Mouse (Mus musculus) embryonic facial prominence, embryonic 15.5 days (tissue): ENCODE results near the gene Gm45713. TPM values are rescaled to one million over a fixed set of nuclear protein-coding genes. Genes with fewer than 3 reads are reported as not detected.

ENCODE experiments used
- ATAC-seq: fragments of 200-750 bp; cut with Nextera tagmentation; 2 replicates; pipeline ENCODE4 v1.8.0; 2017; ENCODE audit warnings: low read depth, moderate TSS enrichment; ENCODE audit not compliant: insufficient number of reproducible peaks, low FRiP score, low TSS enrichment
- H3K27ac ChIP-seq: fragments of 300-500 bp; sonication (generic); replicated peaks from 2 replicates; pipeline ENCODE4 v1.5.1; 2015; ENCODE audit warnings: mild to moderate bottlenecking, inconsistent platforms
- H3K27me3 ChIP-seq: fragments of 300-500 bp; sonication (generic); 2 replicates; pipeline ENCODE4 v1.6.1; 2015; ENCODE audit warnings: inconsistent platforms
- H3K36me3 ChIP-seq: fragments of 300-500 bp; sonication (generic); 2 replicates; pipeline ENCODE4 v1.6.1; 2015; ENCODE audit warnings: mild to moderate bottlenecking, inconsistent platforms
- H3K4me1 ChIP-seq: fragments of 300-500 bp; sonication (generic); 2 replicates; pipeline ENCODE4 v1.6.1; 2015; ENCODE audit warnings: inconsistent platforms
- H3K4me2 ChIP-seq: fragments of 300-500 bp; sonication (generic); replicated peaks from 2 replicates; pipeline ENCODE4 v1.6.1; 2015; ENCODE audit warnings: mild to moderate bottlenecking, inconsistent platforms
- H3K4me3 ChIP-seq: fragments of 300-500 bp; sonication (generic); replicated peaks from 2 replicates; pipeline ENCODE4 v1.5.1; 2015; ENCODE audit warnings: mild to moderate bottlenecking, inconsistent platforms
- H3K9ac ChIP-seq: fragments of 300-500 bp; sonication (generic); 2 replicates; pipeline ENCODE4 v1.6.1; 2015; ENCODE audit warnings: inconsistent platforms
- H3K9me3 ChIP-seq: fragments of 300-500 bp; sonication (generic); replicated peaks from 2 replicates; pipeline ENCODE4 v1.6.1; 2016; ENCODE audit warnings: inconsistent platforms
- WGBS: fragments of 180-500 bp; shearing (Covaris S2); methylation state at CpG from one replicate; pipeline ENCODE4 v1.1.7; 2015; 5-methylcytosine and 5-hydroxymethylcytosine counted together
- polyA plus RNA-seq: library from polyadenylated mRNA; unstranded; fragments of >200 nt; fragmentation: Nextera tagmentation; extraction: Ambion mirVana; gene quantifications from 2 replicates; pipeline ENCODE4 v1.2.1, GENCODE M21; 2015

The Gm45713 gene
- 0.12 and 0.37 TPM in 2 replicates for polyA plus RNA-seq

DNA sequence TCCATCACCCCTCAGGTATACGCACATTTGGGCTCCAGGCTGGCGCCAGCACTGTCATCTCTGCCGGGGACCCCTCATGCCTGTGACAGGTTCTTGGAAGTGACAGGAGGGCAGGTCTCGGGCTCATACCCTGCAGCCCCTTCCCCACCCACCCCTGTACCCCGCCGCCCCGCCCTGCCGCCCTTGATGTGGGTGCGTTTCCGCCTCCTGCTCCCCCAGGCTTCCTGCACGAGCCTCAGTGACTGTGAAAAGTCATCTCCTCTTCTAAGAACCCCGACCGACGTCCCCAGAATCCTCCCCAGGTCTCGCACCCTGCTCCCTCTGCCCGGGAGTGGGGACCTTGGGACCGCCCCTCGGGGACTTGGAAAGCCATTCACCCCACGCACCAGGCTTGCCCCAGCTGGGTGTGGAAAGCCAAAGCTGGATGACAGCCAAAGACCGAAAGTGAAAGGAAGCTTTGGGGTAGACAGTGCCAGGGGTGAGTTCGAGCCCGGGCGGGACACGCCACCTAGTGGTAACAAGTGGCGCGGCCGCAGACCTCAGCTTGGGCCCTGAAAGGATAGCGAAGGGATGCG is at the start of gene Gm45713, which contains the start of gene Flt3l:
TSS of gene Gm45713 (minus strand) at position 239 of the 575 bp plus-strand sequence.
TSS of gene Flt3l (minus strand) at position 440 of the 575 bp plus-strand sequence.
- no peak within 1 kb of the TSS for H3K27ac ChIP-seq
- WGBS, result 2% methylated on average over 29 of the region's 29 CpGs
- peak; percentile 81 for ATAC-seq

DNA sequence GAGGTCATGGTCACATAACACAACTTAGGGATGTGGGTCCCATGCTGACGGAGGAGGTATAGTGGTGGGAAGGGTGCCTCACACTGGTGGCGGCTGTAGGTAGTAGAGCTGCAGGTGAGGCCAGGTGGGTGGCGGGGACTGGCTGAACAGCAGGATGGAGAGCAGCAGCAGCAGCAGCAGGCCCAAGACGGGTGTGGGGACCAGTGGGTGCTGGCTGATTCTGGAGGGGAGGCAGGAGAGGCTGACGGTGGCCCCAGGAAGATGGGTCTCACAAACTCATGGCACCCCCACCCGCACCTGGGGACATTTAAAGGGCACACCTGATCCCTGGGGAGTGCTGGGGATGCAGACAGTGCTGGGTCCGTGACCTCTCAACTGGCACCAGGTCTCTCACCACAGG is 47.6 kb upstream of the Gm45713 start:
- no peaks in the 10 kb centered on the region for H3K36me3 ChIP-seq
- no peak overlapping the region for H3K9ac ChIP-seq
- H3K27me3 ChIP-seq, result peaks cover 94% of the 10 kb centered on the region
- no peak for ATAC-seq
- WGBS, result 65% methylated on average over 7 of the region's 7 CpGs
- H3K4me3 ChIP-seq, result no peak overlapping the region
- H3K9me3 ChIP-seq, result no peaks in the 10 kb centered on the region
- H3K4me2 ChIP-seq, result no peak overlapping the region
- peaks cover 15% of the 10 kb centered on the region for H3K4me1 ChIP-seq
- no peak overlapping the region for H3K27ac ChIP-seq

More for the DNA sequence above, at the start of gene Gm45713, which contains the start of gene Flt3l:
- peak within 1 kb of the TSS; percentile 68 for H3K9ac ChIP-seq
- no peaks in the 10 kb centered on the region for H3K36me3 ChIP-seq
- H3K9me3 ChIP-seq, result no peaks in the 10 kb centered on the region
- H3K4me1 ChIP-seq, result peaks cover 10% of the 10 kb centered on the region; the same call in 1 of the 2 replicates
- H3K4me3 ChIP-seq, result peak within 1 kb of the TSS; percentile 60
- peak within 1 kb of the TSS; percentile 84 for H3K4me2 ChIP-seq
- no peaks in the 10 kb centered on the region for H3K27me3 ChIP-seq

GRCm38 (mm10) chr7:45182606-45183005 is 46.6 kb upstream of the Gm45713 start:
- Histone ChIP-seq H3K9ac (no peak overlapping the region), H3K27me3 (peaks cover 97% of the 10 kb centered on the region), H3K4me3 (peak overlapping the region; percentile 31), H3K4me1 (peaks cover 15% of the 10 kb centered on the region), H3K36me3 (no peaks in the 10 kb centered on the region), H3K27ac (no peak overlapping the region), H3K4me2 (peak overlapping the region; percentile 53), H3K9me3 (no peaks in the 10 kb centered on the region)
- 14% methylated on average over 11 of the region's 11 CpGs for WGBS
- no peak for ATAC-seq

DNA sequence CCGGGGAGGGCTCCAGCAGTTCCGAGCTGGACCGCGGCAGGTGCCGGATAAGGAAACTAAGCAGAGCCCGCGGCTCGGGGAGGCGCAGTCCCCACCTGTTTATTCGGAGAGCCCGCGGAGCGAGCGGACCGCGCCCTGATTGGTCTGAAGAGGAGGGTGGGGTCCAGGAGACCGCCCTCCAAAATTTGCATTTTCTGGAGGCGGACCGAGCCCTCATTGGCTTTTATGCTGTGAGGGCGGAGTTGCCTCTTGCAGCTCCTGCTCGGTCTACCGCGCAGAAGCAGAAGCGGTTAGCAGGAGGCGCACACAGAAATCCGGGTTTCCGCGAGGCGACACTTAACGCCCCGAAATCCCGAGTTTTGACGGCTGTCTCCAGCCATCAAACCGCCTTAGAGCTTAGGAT is 46.2 kb upstream of the Gm45713 start:
- WGBS, result under 1% methylated on average over 34 of the region's 34 CpGs
- no peaks in the 10 kb centered on the region for H3K36me3 ChIP-seq
- H3K4me3 ChIP-seq, result peak overlapping the region; percentile 31
- peaks cover 15% of the 10 kb centered on the region for H3K4me1 ChIP-seq
- H3K4me2 ChIP-seq, result peak overlapping the region; percentile 53
- no peak overlapping the region for H3K27ac ChIP-seq
- peaks cover 99% of the 10 kb centered on the region for H3K27me3 ChIP-seq
- no peaks in the 10 kb centered on the region for H3K9me3 ChIP-seq
- no peak overlapping the region for H3K9ac ChIP-seq
- peak; percentile 81 for ATAC-seq

GRCm38 (mm10) chr7:45181540-45181939 is 45.5 kb upstream of the Gm45713 start:
- Histone ChIP-seq H3K9me3 (no peaks in the 10 kb centered on the region), H3K27me3 (peaks cover 99% of the 10 kb centered on the region), H3K4me1 (peaks cover 15% of the 10 kb centered on the region), H3K27ac (no peak overlapping the region), H3K9ac (no peak overlapping the region), H3K4me2 (peak overlapping the region; percentile 53; the same call in 1 of the 2 replicates), H3K4me3 (peak overlapping the region; percentile 12), H3K36me3 (no peaks in the 10 kb centered on the region)
- WGBS, result 3% methylated on average over 35 of the region's 35 CpGs
- ATAC-seq, result no peak

GRCm38 (mm10) chr7:45180896-45181477 is 45.0 kb upstream of the Gm45713 start, which contains the start of gene Pth2:
Gene Pth2, plus strand, starts transcription at chr7:45180995.
- ATAC-seq, result no peak
- Histone ChIP-seq H3K4me1 (peaks cover 21% of the 10 kb centered on the region), H3K9ac (no peak within 1 kb of the TSS), H3K4me2 (peak within 1 kb of the TSS; percentile 53; the same call in 1 of the 2 replicates), H3K4me3 (peak within 1 kb of the TSS; percentile 12), H3K27me3 (peaks cover 100% of the 10 kb centered on the region), H3K36me3 (no peaks in the 10 kb centered on the region), H3K9me3 (no peaks in the 10 kb centered on the region), H3K27ac (no peak within 1 kb of the TSS)
- WGBS, result 17% methylated on average over 20 of the region's 20 CpGs

DNA sequence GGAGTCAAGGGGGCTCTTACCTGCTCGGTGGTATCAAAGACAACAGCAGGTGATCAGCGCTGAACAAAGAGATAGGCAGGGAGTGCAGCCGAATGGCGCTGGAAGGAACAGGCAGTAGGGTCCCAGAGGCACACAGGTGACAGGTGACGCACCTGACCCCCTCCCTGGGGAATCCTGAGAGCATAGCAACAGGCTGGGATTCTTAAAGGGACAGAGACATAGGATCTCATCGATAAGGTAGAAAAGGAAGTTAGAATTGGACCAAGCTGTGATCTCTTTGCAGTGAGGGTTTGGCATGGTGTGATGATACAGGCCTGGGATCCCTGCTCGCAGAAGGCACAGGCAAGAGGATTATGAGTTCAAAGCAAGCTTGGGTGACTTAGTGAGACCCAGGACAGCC is 43.4 kb upstream of the Gm45713 start, which contains the start of gene Gfy:
TSS of gene Gfy (minus strand) at position 101 of the 400 bp plus-strand sequence.
- H3K36me3 ChIP-seq, result no peaks in the 10 kb centered on the region
- no peak within 1 kb of the TSS for H3K27ac ChIP-seq
- H3K9ac ChIP-seq, result no peak within 1 kb of the TSS
- H3K4me3 ChIP-seq, result no peak within 1 kb of the TSS
- H3K4me1 ChIP-seq, result peaks cover 31% of the 10 kb centered on the region
- H3K4me2 ChIP-seq, result no peak within 1 kb of the TSS
- H3K27me3 ChIP-seq, result peaks cover 100% of the 10 kb centered on the region
- ATAC-seq, result no peak
- H3K9me3 ChIP-seq, result no peaks in the 10 kb centered on the region
- WGBS, result 23% methylated on average over 7 of the region's 7 CpGs

DNA sequence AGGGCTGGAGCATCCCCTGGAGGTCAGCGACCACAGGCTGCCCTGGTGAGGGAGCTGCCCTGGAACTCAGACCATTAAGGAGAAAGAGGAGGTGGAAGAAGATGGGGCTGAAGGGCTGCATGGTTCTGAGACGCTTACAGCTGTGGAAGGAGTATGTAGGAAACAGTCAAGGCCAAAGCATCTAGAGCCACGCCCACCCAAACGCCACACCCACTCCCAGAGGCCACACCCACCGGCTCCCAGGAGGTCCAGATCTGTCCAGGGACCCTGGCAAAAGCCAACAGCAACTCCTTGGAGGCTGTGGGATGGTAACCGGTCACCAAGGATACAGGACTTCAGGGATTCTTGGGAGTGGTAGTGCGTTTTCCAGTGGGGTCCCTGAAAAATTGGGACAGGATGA is 42.5 kb upstream of the Gm45713 start:
- H3K27ac ChIP-seq, result no peak overlapping the region
- no peaks in the 10 kb centered on the region for H3K36me3 ChIP-seq
- 21% methylated on average over 7 of the region's 7 CpGs for WGBS
- no peak overlapping the region for H3K4me2 ChIP-seq
- H3K4me1 ChIP-seq, result peaks cover 32% of the 10 kb centered on the region
- no peak overlapping the region for H3K9ac ChIP-seq
- ATAC-seq, result no peak
- peaks cover 98% of the 10 kb centered on the region for H3K27me3 ChIP-seq
- H3K9me3 ChIP-seq, result no peaks in the 10 kb centered on the region
- H3K4me3 ChIP-seq, result no peak overlapping the region

- Histone ChIP-seq H3K36me3 (no peaks in the 10 kb centered on the region), H3K9me3 (no peaks in the 10 kb centered on the region), H3K27me3 (peaks cover 92% of the 10 kb centered on the region), H3K27ac (no peak overlapping the region), H3K9ac (no peak overlapping the region), H3K4me2 (peak overlapping the region; percentile 47), H3K4me1 (peaks cover 20% of the 10 kb centered on the region), H3K4me3 (peak overlapping the region; percentile 23)
- WGBS, result 1% methylated on average over 31 of the region's 31 CpGs
- ATAC-seq, result no peak
Observed at GRCm38 (mm10) chr7:45176356-45176755, 40.3 kb upstream of the Gm45713 start.

GRCm38 (mm10) chr7:45175929-45176328 is 39.9 kb upstream of the Gm45713 start:
- Histone ChIP-seq H3K4me1 (peaks cover 18% of the 10 kb centered on the region), H3K4me3 (peak overlapping the region; percentile 23), H3K9ac (no peak overlapping the region), H3K4me2 (peak overlapping the region; percentile 47), H3K9me3 (no peaks in the 10 kb centered on the region), H3K36me3 (no peaks in the 10 kb centered on the region), H3K27ac (no peak overlapping the region), H3K27me3 (peaks cover 92% of the 10 kb centered on the region)
- 4% methylated on average over 23 of the region's 23 CpGs for WGBS
- no peak for ATAC-seq

DNA sequence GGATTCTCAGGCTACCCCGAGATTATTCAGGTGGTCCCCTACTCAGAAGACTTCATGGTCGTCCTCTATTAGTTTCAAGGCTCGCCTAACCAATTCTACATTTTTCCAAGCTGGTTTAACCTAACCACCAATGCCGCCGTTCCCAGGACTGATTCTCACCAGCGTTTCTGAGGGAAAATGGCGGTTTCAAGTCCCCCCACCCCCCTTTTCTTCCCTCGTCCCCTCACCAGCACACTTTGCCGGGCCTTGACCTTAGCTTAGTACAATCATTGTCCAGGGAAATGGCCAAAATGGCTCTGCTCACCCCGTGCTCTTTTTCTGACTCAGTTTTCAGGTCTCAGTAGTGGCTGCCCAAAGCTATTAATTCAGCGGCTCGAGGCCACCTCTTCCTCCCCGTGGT is 39.4 kb upstream of the Gm45713 start:
- H3K27me3 ChIP-seq, result peaks cover 90% of the 10 kb centered on the region
- H3K4me1 ChIP-seq, result peaks cover 18% of the 10 kb centered on the region
- H3K36me3 ChIP-seq, result no peaks in the 10 kb centered on the region
- 4% methylated on average over 13 of the region's 13 CpGs for WGBS
- H3K9me3 ChIP-seq, result no peaks in the 10 kb centered on the region
- ATAC-seq, result no peak
- no peak overlapping the region for H3K27ac ChIP-seq
- no peak overlapping the region for H3K4me3 ChIP-seq
- no peak overlapping the region for H3K9ac ChIP-seq
- no peak overlapping the region for H3K4me2 ChIP-seq
